Mouse (Mus musculus): ENCODE data around the gene Rab43. TPM values are rescaled to one million over a fixed set of nuclear protein-coding genes. Genes with fewer than 3 reads are reported as not detected.

Rab43 gene
- polyA plus RNA-seq, 1 experiment: 19.4 TPM

DNA sequence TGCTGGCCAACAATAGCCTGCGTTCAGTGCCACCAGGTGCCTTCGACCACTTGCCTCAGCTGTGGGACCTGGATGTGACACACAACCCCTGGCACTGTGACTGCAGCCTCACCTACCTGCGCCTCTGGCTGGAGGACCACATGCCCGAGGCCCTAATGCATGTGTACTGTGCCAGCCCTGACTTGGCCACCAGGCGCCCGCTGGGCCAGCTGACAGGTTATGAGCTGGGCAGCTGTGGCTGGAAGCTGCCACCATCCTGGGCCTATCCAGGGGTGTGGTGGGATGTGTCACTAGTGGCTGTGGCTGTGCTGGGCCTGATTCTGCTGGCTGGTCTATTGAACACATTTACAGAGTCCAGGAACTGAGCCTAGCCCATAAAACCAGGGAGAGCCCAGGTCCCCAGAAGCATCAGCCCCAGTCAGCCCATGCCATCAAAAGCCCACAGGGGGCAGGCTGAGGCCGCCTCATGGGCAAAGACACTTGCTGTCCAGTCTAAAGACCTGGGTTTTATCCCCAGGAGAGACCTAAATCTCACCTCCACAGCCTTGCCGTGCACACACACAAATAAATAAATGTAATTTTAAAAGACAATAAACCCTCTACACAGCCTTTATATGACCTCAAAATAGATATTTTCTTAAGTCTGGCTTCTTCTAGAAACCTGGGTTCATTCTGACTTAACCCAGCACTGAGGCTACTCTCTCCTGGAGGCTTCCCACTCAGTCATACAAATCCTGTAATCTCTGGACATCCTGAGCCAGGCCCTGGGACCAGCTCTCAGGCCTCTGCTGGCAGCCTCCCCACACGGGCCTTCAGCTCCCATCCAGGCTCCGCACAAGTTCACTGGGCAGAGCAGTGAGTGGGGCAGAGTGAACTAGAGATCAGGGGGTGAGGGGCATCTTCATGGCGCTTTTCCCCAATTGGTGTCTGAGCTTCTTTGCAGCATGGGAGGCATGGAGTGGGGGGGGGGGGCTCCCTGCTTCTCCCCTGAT, 32.5 kb downstream of the Rab43 start:
- H3K4me1 ChIP-seq (ENCODE audit: control insufficient read depth, insufficient read depth, low read length): no peaks in the 10 kb centered on the region
- TF ChIP-seq POLR2A (IDR thresholded peaks at IDR 0.05; ENCODE audit: borderline replicate concordance, insufficient read depth, low read length): no peak
- TF ChIP-seq CTCF (IDR thresholded peaks at IDR 0.05; ENCODE audit: borderline replicate concordance, insufficient read depth, low read depth, low read length): peak; percentile 55; the same call in 1 of the 2 replicates
- WGBS: 77% methylated on average over 11 of the region's 11 CpGs

DNA sequence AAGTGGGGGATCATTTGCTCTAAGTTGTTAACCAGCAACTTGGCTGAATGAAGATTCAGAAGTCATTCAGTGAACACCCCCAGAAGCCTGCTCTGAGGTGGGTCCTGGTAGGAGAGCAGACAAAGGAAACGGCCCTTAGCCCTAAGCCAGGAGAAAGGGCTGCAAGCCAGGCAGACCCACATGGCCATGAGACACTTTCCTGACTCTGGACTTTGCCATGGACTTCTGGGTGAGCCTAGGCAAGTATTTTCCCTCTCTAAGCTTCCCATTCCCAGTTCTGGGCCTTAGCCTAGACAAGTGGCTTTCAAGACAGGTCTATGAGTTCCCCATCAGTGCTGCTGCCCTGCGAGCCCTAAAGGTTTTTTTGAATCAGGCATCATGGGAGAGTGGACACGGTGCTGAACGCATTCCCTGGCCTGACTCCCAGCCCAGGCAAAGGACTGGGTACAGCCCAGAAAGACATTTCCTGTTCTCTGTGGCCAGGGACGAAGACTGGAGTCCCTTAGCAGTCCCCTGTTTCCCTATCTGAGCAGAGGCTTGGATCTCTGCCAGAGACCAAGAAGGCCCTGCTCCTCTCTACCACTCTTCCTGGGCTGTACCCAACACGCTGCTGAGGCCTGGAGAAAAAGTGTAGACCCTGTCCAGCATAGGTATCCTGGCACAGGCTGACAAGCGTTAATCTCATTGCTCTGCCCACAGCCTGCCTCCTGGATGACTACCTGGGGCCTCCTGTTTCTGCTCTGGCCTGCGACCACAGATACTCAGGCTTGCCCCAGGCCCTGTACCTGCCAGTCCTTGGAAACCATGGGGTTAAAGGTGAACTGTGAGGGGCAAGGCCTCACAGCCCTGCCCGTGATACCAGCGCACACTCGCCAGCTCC, 33.4 kb downstream of the Rab43 start:
- H3K27ac ChIP-seq (ENCODE audit: insufficient read depth, low read length): no peak overlapping the region
- no peak for DNase-seq
- 62% methylated on average over 11 of the region's 11 CpGs for WGBS
- H3K27me3 ChIP-seq (ENCODE audit: control insufficient read depth, insufficient read depth, low read length): no peaks in the 10 kb centered on the region
- no peak overlapping the region for H3K4me3 ChIP-seq (replicated peaks; ENCODE audit: insufficient read depth, low read depth, low read length)
- no peaks in the 10 kb centered on the region for H3K4me1 ChIP-seq (ENCODE audit: control insufficient read depth, insufficient read depth, low read length)
- TF ChIP-seq POLR2A (IDR thresholded peaks at IDR 0.05; ENCODE audit: borderline replicate concordance, insufficient read depth, low read length) (no peak), CTCF (IDR thresholded peaks at IDR 0.05; ENCODE audit: borderline replicate concordance, insufficient read depth, low read depth, low read length) (no peak)

More for the DNA sequence above, 32.5 kb downstream of the Rab43 start:
- Histone ChIP-seq H3K27me3 (ENCODE audit: control insufficient read depth, insufficient read depth, low read length) (no peaks in the 10 kb centered on the region), H3K4me3 (replicated peaks; ENCODE audit: insufficient read depth, low read depth, low read length) (no peak overlapping the region), H3K27ac (ENCODE audit: insufficient read depth, low read length) (no peak overlapping the region)
- DNase-seq: peak; percentile 23 to 27

DNA sequence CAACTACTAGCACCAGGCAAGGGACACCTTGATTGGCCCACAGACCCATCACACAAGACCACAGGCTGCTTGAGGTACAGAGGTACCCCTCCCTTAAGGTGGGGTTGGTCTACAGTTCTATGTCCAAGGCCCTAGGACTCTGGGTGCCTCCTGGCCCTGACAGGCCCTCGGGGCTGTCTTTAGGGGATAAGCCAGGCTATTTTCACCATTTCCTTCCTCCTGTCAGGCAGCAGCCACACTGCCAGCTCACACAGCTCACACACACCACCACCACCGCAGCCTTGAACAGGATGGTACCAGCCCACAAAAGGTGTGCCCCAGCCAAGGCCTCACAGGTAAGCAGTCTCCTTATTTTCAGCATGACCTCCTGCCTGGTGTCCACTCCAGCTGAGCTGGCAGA, 34.1 kb downstream of the Rab43 start, which contains the start of gene Gp9:
Gene Gp9 (plus strand): TSS at position 231 of the 400 bp plus-strand sequence.
- Histone ChIP-seq H3K27me3 (ENCODE audit: control insufficient read depth, insufficient read depth, low read length) (no peaks in the 10 kb centered on the region), H3K4me3 (replicated peaks; ENCODE audit: insufficient read depth, low read depth, low read length) (no peak within 1 kb of the TSS), H3K4me1 (ENCODE audit: control insufficient read depth, insufficient read depth, low read length) (no peaks in the 10 kb centered on the region), H3K27ac (ENCODE audit: insufficient read depth, low read length) (no peak within 1 kb of the TSS)
- no peak for TF ChIP-seq POLR2A (IDR thresholded peaks at IDR 0.05; ENCODE audit: borderline replicate concordance, insufficient read depth, low read length)
- TF ChIP-seq CTCF (IDR thresholded peaks at IDR 0.05; ENCODE audit: borderline replicate concordance, insufficient read depth, low read depth, low read length): no peak
- 80% methylated on average over 2 of the region's 2 CpGs for WGBS
- DNase-seq: no peak

- whole genome bisulfite sequencing: 88% methylated on average over 1 of the region's 1 CpGs
- Histone ChIP-seq H3K4me3 (replicated peaks; ENCODE audit: insufficient read depth, low read depth, low read length) (no peak overlapping the region), H3K27me3 (ENCODE audit: control insufficient read depth, insufficient read depth, low read length) (no peaks in the 10 kb centered on the region), H3K27ac (ENCODE audit: insufficient read depth, low read length) (no peak overlapping the region), H3K4me1 (ENCODE audit: control insufficient read depth, insufficient read depth, low read length) (no peaks in the 10 kb centered on the region)
- no peak for DNase-seq
- no peak for TF ChIP-seq POLR2A (IDR thresholded peaks at IDR 0.05; ENCODE audit: borderline replicate concordance, insufficient read depth, low read length)
- TF ChIP-seq CTCF (IDR thresholded peaks at IDR 0.05; ENCODE audit: borderline replicate concordance, insufficient read depth, low read depth, low read length): no peak
Observed at GRCm38 (mm10) chr6:87776663-87777062, 35.3 kb downstream of the Rab43 start.

GRCm38 (mm10) chr6:87775588-87776245, 36.2 kb downstream of the Rab43 start:
- no peaks in the 10 kb centered on the region for H3K4me1 ChIP-seq (ENCODE audit: control insufficient read depth, insufficient read depth, low read length)
- no peaks in the 10 kb centered on the region for H3K27me3 ChIP-seq (ENCODE audit: control insufficient read depth, insufficient read depth, low read length)
- no peak overlapping the region for H3K27ac ChIP-seq (ENCODE audit: insufficient read depth, low read length)
- no peak for DNase-seq
- no peak for TF ChIP-seq CTCF (IDR thresholded peaks at IDR 0.05; ENCODE audit: borderline replicate concordance, insufficient read depth, low read depth, low read length)
- no peak for TF ChIP-seq POLR2A (IDR thresholded peaks at IDR 0.05; ENCODE audit: borderline replicate concordance, insufficient read depth, low read length)
- no peak overlapping the region for H3K4me3 ChIP-seq (replicated peaks; ENCODE audit: insufficient read depth, low read depth, low read length)
- WGBS: 74% methylated on average over 3 of the region's 3 CpGs

DNA sequence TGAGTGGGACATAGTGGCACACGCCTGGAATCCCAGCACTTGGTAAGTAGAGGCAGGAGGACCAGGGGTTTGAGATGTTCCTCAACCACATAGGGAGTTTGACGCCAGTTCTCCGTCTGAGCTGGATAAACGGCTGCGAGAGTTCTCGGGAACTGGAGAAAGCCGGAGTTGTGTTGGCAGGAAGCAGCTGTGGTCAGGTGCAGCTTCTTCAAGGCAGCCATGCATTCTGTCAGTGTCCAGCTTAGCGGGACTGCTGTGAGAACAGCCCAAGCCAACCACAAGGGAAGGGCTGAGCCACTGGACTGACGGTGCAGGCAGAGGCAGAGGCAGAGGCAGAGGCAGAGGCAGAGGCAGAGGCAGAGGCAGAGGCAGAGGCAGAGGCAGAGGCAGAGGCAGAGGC, 37.1 kb downstream of the Rab43 start:
- Histone ChIP-seq H3K27me3 (ENCODE audit: control insufficient read depth, insufficient read depth, low read length) (no peaks in the 10 kb centered on the region), H3K4me3 (replicated peaks; ENCODE audit: insufficient read depth, low read depth, low read length) (no peak overlapping the region), H3K27ac (ENCODE audit: insufficient read depth, low read length) (no peak overlapping the region), H3K4me1 (ENCODE audit: control insufficient read depth, insufficient read depth, low read length) (no peaks in the 10 kb centered on the region)
- DNase-seq: no peak
- WGBS: 77% methylated on average over 9 of the region's 9 CpGs
- no peak for TF ChIP-seq CTCF (IDR thresholded peaks at IDR 0.05; ENCODE audit: borderline replicate concordance, insufficient read depth, low read depth, low read length)
- no peak for TF ChIP-seq POLR2A (IDR thresholded peaks at IDR 0.05; ENCODE audit: borderline replicate concordance, insufficient read depth, low read length)

GRCm38 (mm10) chr6:87774466-87774865, 37.5 kb downstream of the Rab43 start:
- 9% methylated on average over 1 of the region's 1 CpGs for WGBS
- TF ChIP-seq CTCF (IDR thresholded peaks at IDR 0.05; ENCODE audit: borderline replicate concordance, insufficient read depth, low read depth, low read length) (no peak), POLR2A (IDR thresholded peaks at IDR 0.05; ENCODE audit: borderline replicate concordance, insufficient read depth, low read length) (no peak)
- H3K27me3 ChIP-seq (ENCODE audit: control insufficient read depth, insufficient read depth, low read length): no peaks in the 10 kb centered on the region

More at GRCm38 (mm10) chr6:87774466-87774865, 37.5 kb downstream of the Rab43 start:
- no peak for DNase-seq
- no peak overlapping the region for H3K4me3 ChIP-seq (replicated peaks; ENCODE audit: insufficient read depth, low read depth, low read length)
- H3K27ac ChIP-seq (ENCODE audit: insufficient read depth, low read length): no peak overlapping the region
- no peaks in the 10 kb centered on the region for H3K4me1 ChIP-seq (ENCODE audit: control insufficient read depth, insufficient read depth, low read length)

Data from cerebellum, adult 2 months (tissue).